Mouse (Mus musculus) E14TG2a.4 (cell line): Measurements from ENCODE around the gene Stox1.

Experiments
- CTCF ChIP-seq: conservative IDR thresholded peaks from 2 replicates; pipeline ENCODE4 v1.5.1; 2014; ENCODE audit warnings: low read length
- NANOG ChIP-seq: IDR thresholded peaks from 2 replicates; pipeline ENCODE4 v1.6.1; 2014; ENCODE audit warnings: borderline replicate concordance, low read length, mixed read lengths
- POU5F1 ChIP-seq: IDR thresholded peaks from 2 replicates; pipeline ENCODE4 v1.6.1; 2014; ENCODE audit warnings: low read length, borderline replicate concordance

DNA sequence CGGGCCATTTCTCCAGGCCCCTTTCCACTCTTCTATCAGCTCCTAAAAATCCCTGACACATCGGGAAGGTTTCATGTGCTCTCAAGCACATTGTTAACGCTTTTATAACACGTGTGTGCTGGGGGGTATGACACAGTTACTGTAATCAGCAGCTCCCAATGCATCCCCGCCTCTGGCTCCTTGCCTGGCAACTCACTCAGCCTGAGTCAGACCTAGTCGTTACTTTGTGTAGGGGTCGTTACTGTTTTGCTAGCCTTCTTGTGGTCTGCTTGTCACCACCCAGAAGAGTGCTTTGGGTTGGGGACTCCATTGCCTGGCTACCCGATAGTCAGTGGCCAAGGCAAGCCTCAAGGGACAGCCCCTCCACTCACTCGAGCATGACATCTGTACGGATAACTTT, 4.9 kb upstream of the Stox1 start:
- TF ChIP-seq CTCF (no peak), NANOG (no peak), POU5F1 (no peak)
